Mouse (Mus musculus) heart, embryonic 15.5 days (tissue): ENCODE data around the gene Dhodh. TPM values are rescaled to one million over a fixed set of nuclear protein-coding genes. Genes with fewer than 3 reads are reported as not detected.

ENCODE experiments used
- ATAC-seq: fragments of 200-750 bp; cut with Nextera tagmentation; replicated peaks from 2 replicates; pipeline ENCODE4 v1.8.0; 2017; ENCODE audit warnings: low read depth, moderate TSS enrichment; ENCODE audit not compliant: insufficient number of reproducible peaks, insufficient read depth, low FRiP score
- H3K27ac ChIP-seq: fragments of 300-500 bp; sonication (generic); 2 replicates; pipeline ENCODE4 v1.5.1; 2015; ENCODE audit warnings: mild to moderate bottlenecking, inconsistent platforms
- H3K27me3 ChIP-seq: fragments of 300-500 bp; sonication (generic); 2 replicates; pipeline ENCODE4 v1.6.1; 2015; ENCODE audit warnings: inconsistent platforms
- H3K36me3 ChIP-seq: fragments of 300-500 bp; sonication (generic); 2 replicates; pipeline ENCODE4 v1.6.1; 2015; ENCODE audit warnings: mild to moderate bottlenecking, inconsistent platforms
- H3K4me1 ChIP-seq: fragments of 300-500 bp; sonication (generic); replicated peaks from 2 replicates; pipeline ENCODE4 v1.6.1; 2015; ENCODE audit warnings: inconsistent platforms
- H3K4me2 ChIP-seq: fragments of 300-500 bp; sonication (generic); 2 replicates; pipeline ENCODE4 v1.6.1; 2015; ENCODE audit warnings: inconsistent platforms, mild to moderate bottlenecking, moderate library complexity
- H3K4me3 ChIP-seq: fragments of 300-500 bp; sonication (generic); 2 replicates; pipeline ENCODE4 v1.5.1; 2015; ENCODE audit warnings: mild to moderate bottlenecking, inconsistent platforms
- H3K9ac ChIP-seq: fragments of 300-500 bp; sonication (generic); 2 replicates; pipeline ENCODE4 v1.6.1; 2015; ENCODE audit warnings: mild to moderate bottlenecking, inconsistent platforms
- H3K9me3 ChIP-seq: fragments of 300-500 bp; sonication (generic); replicated peaks from 2 replicates; pipeline ENCODE4 v1.6.1; 2016; ENCODE audit warnings: inconsistent platforms
- WGBS: fragments of 180-500 bp; shearing (Covaris S2); methylation state at CpG from one replicate; pipeline ENCODE4 v1.1.7; 2015; ENCODE audit warnings: mixed read lengths; 5-methylcytosine and 5-hydroxymethylcytosine counted together
- polyA plus RNA-seq: library from polyadenylated mRNA; unstranded; fragments of >200 nt; fragmentation: Nextera tagmentation; extraction: Ambion mirVana; gene quantifications from 2 replicates; pipeline ENCODE4 v1.2.1, GENCODE M21; 2015

Gene Dhodh
- polyA plus RNA-seq, 1 experiment from 2014 or later: 33.7 TPM

GRCm38 (mm10) chr8:109542748-109543519 is 65.5 kb downstream of the Dhodh start:
- Histone ChIP-seq H3K27me3 (no peaks in the 10 kb centered on the region), H3K36me3 (peaks cover 12% of the 10 kb centered on the region), H3K9me3 (no peaks in the 10 kb centered on the region), H3K4me1 (no peaks in the 10 kb centered on the region), H3K4me3 (no peak overlapping the region), H3K9ac (no peak overlapping the region), H3K27ac (no peak overlapping the region), H3K4me2 (no peak overlapping the region)
- WGBS: 67% methylated on average over 8 of the region's 8 CpGs
- ATAC-seq: no peak

DNA sequence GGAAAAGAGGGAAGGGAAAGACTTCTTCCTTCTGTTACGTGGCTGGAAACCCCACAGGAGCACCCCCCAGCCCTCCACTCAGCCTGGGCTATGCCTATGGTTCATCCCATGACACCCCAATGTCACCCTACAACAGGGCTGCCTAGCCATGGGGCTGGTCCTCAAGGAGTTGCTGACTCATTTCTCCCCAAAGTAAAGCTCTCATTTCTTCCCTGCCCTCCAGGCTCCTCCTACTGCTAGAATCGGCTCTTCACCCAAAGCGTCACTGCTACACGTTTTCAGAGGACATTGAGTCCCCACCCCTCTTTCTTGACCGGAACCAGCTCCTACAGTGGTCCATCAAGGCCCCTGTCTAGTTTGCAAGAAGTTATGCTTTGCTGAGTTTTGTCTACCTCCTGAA is 66.3 kb downstream of the Dhodh start:
- peaks cover 5% of the 10 kb centered on the region for H3K36me3 ChIP-seq
- no peak overlapping the region for H3K4me2 ChIP-seq
- no peak overlapping the region for H3K27ac ChIP-seq
- no peak overlapping the region for H3K9ac ChIP-seq
- H3K27me3 ChIP-seq: no peaks in the 10 kb centered on the region
- no peaks in the 10 kb centered on the region for H3K9me3 ChIP-seq
- no peak for ATAC-seq
- H3K4me1 ChIP-seq: no peaks in the 10 kb centered on the region
- 58% methylated on average over 5 of the region's 5 CpGs for WGBS
- H3K4me3 ChIP-seq: no peak overlapping the region

Other genes starting within 250 kb of the Dhodh start
- gene Pmfbp1, start 114.6 kb downstream of the Dhodh start, polyA plus RNA-seq: 0.10 and 0.11 TPM in 2 replicates
- 11.4 and 16.4 TPM in 2 replicates for gene Dhx38, start 42.8 kb downstream of the Dhodh start, polyA plus RNA-seq
- gene Txnl4b, start 42.8 kb downstream of the Dhodh start, polyA plus RNA-seq: 16.8 and 17.9 TPM in 2 replicates
- gene Hp, start 29.5 kb downstream of the Dhodh start, polyA plus RNA-seq: 1.9 and 5.2 TPM in 2 replicates
- gene Pkd1l3, start 5.8 kb upstream of the Dhodh start, polyA plus RNA-seq: 0.06 and 0.08 TPM in 2 replicates
- 82.0 and 90.7 TPM in 2 replicates for gene Ist1, start 84.6 kb upstream of the Dhodh start, polyA plus RNA-seq
- gene Zfp821, start 96.9 kb upstream of the Dhodh start, polyA plus RNA-seq: 16.4 and 18.2 TPM in 2 replicates
- 4.4 and 5.0 TPM in 2 replicates for gene Atxn1l, start 129.1 kb upstream of the Dhodh start, polyA plus RNA-seq
- 24.7 and 31.3 TPM in 2 replicates for gene Ap1g1, start 169.9 kb upstream of the Dhodh start, polyA plus RNA-seq